Mouse (Mus musculus) midbrain, embryonic 14.5 days (tissue): ENCODE results near the gene Ust. TPM values are rescaled to one million over a fixed set of nuclear protein-coding genes. Genes with fewer than 3 reads are reported as not detected.

Experiments
- ATAC-seq: fragments of 200-750 bp; cut with Nextera tagmentation; 2 replicates; pipeline ENCODE4 v1.8.0; 2017; ENCODE audit warnings: moderate number of reproducible peaks, moderate library complexity; ENCODE audit not compliant: low FRiP score, low TSS enrichment
- DNase-seq: peaks from one replicate; pipeline ENCODE4 v3.0.0-alpha.2; 2015
- H3K27ac ChIP-seq: fragments of 300-500 bp; sonication (generic); replicated peaks from 2 replicates; pipeline ENCODE4 v1.5.1; 2014; ENCODE audit warnings: mild to moderate bottlenecking, low read depth, low read length, moderate library complexity
- H3K27me3 ChIP-seq: fragments of 300-500 bp; sonication (generic); 2 replicates; pipeline ENCODE4 v1.6.1; 2014; ENCODE audit warnings: low read length, control low read depth, mixed read lengths; ENCODE audit not compliant: control insufficient read depth, insufficient read depth
- H3K36me3 ChIP-seq: fragments of 300-500 bp; sonication (generic); 2 replicates; pipeline ENCODE4 v1.6.1; 2014; ENCODE audit warnings: low read length, control low read depth; ENCODE audit not compliant: control insufficient read depth, insufficient read depth
- H3K4me1 ChIP-seq: fragments of 300-500 bp; sonication (generic); 2 replicates; pipeline ENCODE4 v1.6.1; 2014; ENCODE audit warnings: mild to moderate bottlenecking, antibody characterized with exemption, low read length, control low read depth; ENCODE audit not compliant: control insufficient read depth, insufficient read depth
- H3K4me2 ChIP-seq: fragments of 300-500 bp; sonication (generic); 2 replicates; pipeline ENCODE4 v1.6.1; 2014; ENCODE audit warnings: mild to moderate bottlenecking, low read length, moderate library complexity
- H3K4me3 ChIP-seq: fragments of 300-500 bp; sonication (generic); replicated peaks from 2 replicates; pipeline ENCODE4 v1.5.1; 2014; ENCODE audit warnings: low read depth, low read length
- H3K9ac ChIP-seq: fragments of 300-500 bp; sonication (generic); replicated peaks from 2 replicates; pipeline ENCODE4 v1.6.1; 2014; ENCODE audit warnings: mild to moderate bottlenecking, low read length, moderate library complexity
- H3K9me3 ChIP-seq: fragments of 300-500 bp; sonication (generic); 2 replicates; pipeline ENCODE4 v1.6.1; 2016; ENCODE audit warnings: low read length, control low read depth, mixed read lengths; ENCODE audit not compliant: control insufficient read depth
- WGBS: fragments of 180-500 bp; shearing (Covaris S2); extraction: QIAGEN DNeasy Blood & Tissue Kit; methylation state at CpG from one replicate; pipeline ENCODE4 v1.1.7; 2014; 5-methylcytosine and 5-hydroxymethylcytosine counted together
- polyA plus RNA-seq: library from polyadenylated mRNA; unstranded; fragments of >200 nt; fragmentation: Nextera tagmentation; extraction: Ambion mirVana; gene quantifications from 2 replicates; pipeline ENCODE4 v1.2.1, GENCODE M21; 2014

Gene Ust
- polyA plus RNA-seq, 1 experiment from 2014 or later, result 3.4 TPM

GRCm38 (mm10) chr10:8512222-8512621, 6.4 kb downstream of the Ust start:
- Histone ChIP-seq H3K27me3 (peaks cover 4% of the 10 kb centered on the region; the same call in 1 of the 2 replicates), H3K4me3 (no peak overlapping the region), H3K27ac (no peak overlapping the region), H3K9me3 (no peaks in the 10 kb centered on the region), H3K4me2 (no peak overlapping the region), H3K4me1 (no peaks in the 10 kb centered on the region), H3K36me3 (no peaks in the 10 kb centered on the region), H3K9ac (no peak overlapping the region)
- ATAC-seq (no peak), DNase-seq (no peak)
- 94% methylated on average over 6 of the region's 6 CpGs for WGBS

GRCm38 (mm10) chr10:8511760-8512159, 6.9 kb downstream of the Ust start:
- WGBS, result 67% methylated on average over 8 of the region's 8 CpGs
- H3K36me3 ChIP-seq, result no peaks in the 10 kb centered on the region
- no peaks in the 10 kb centered on the region for H3K4me1 ChIP-seq
- H3K27ac ChIP-seq, result no peak overlapping the region
- H3K9me3 ChIP-seq, result no peaks in the 10 kb centered on the region
- no peak for DNase-seq
- H3K27me3 ChIP-seq, result no peaks in the 10 kb centered on the region
- no peak overlapping the region for H3K4me3 ChIP-seq
- no peak overlapping the region for H3K9ac ChIP-seq
- H3K4me2 ChIP-seq, result no peak overlapping the region
- no peak for ATAC-seq

GRCm38 (mm10) chr10:8506247-8506573, 12.4 kb downstream of the Ust start:
- H3K9ac ChIP-seq, result no peak overlapping the region
- ATAC-seq (no peak), DNase-seq (no peak)
- H3K27ac ChIP-seq, result no peak overlapping the region
- no peaks in the 10 kb centered on the region for H3K4me1 ChIP-seq
- no peak overlapping the region for H3K4me3 ChIP-seq
- 76% methylated on average over 3 of the region's 3 CpGs for WGBS
- H3K9me3 ChIP-seq, result no peaks in the 10 kb centered on the region
- no peaks in the 10 kb centered on the region for H3K27me3 ChIP-seq
- no peak overlapping the region for H3K4me2 ChIP-seq
- H3K36me3 ChIP-seq, result no peaks in the 10 kb centered on the region

- no peak overlapping the region for H3K27ac ChIP-seq
- ATAC-seq, result no peak
- H3K4me1 ChIP-seq, result no peaks in the 10 kb centered on the region
- no peak overlapping the region for H3K9ac ChIP-seq
- no peak overlapping the region for H3K4me2 ChIP-seq
- H3K36me3 ChIP-seq, result no peaks in the 10 kb centered on the region
- H3K9me3 ChIP-seq, result no peaks in the 10 kb centered on the region
- H3K4me3 ChIP-seq, result no peak overlapping the region
- WGBS, result 57% methylated on average over 13 of the region's 13 CpGs
- no peak for DNase-seq
- H3K27me3 ChIP-seq, result no peaks in the 10 kb centered on the region
Measured at GRCm38 (mm10) chr10:8505346-8506246, 13.0 kb downstream of the Ust start.

GRCm38 (mm10) chr10:8504832-8505231, 13.8 kb downstream of the Ust start:
- H3K4me3 ChIP-seq, result no peak overlapping the region
- no peak overlapping the region for H3K9ac ChIP-seq
- WGBS, result 88% methylated on average over 4 of the region's 4 CpGs
- ATAC-seq (no peak), DNase-seq (no peak)
- H3K36me3 ChIP-seq, result no peaks in the 10 kb centered on the region
- H3K4me1 ChIP-seq, result no peaks in the 10 kb centered on the region
- H3K4me2 ChIP-seq, result no peak overlapping the region
- no peak overlapping the region for H3K27ac ChIP-seq
- no peaks in the 10 kb centered on the region for H3K9me3 ChIP-seq
- H3K27me3 ChIP-seq, result no peaks in the 10 kb centered on the region

GRCm38 (mm10) chr10:8498951-8499891, 19.4 kb downstream of the Ust start:
- Histone ChIP-seq H3K27me3 (no peaks in the 10 kb centered on the region), H3K9me3 (no peaks in the 10 kb centered on the region), H3K4me1 (no peaks in the 10 kb centered on the region), H3K9ac (no peak overlapping the region), H3K36me3 (no peaks in the 10 kb centered on the region), H3K4me2 (no peak overlapping the region), H3K27ac (no peak overlapping the region), H3K4me3 (no peak overlapping the region)
- no peak for DNase-seq
- ATAC-seq, result no peak
- 81% methylated on average over 13 of the region's 13 CpGs for WGBS

- WGBS, result 53% methylated on average over 5 of the region's 5 CpGs
- Histone ChIP-seq H3K27me3 (no peaks in the 10 kb centered on the region), H3K27ac (no peak overlapping the region), H3K9me3 (no peaks in the 10 kb centered on the region), H3K4me3 (no peak overlapping the region), H3K4me1 (no peaks in the 10 kb centered on the region), H3K4me2 (no peak overlapping the region), H3K36me3 (no peaks in the 10 kb centered on the region), H3K9ac (no peak overlapping the region)
- peak; percentile 14 for DNase-seq
- ATAC-seq, result no peak
Measured at GRCm38 (mm10) chr10:8495543-8496141, 23.0 kb downstream of the Ust start.

GRCm38 (mm10) chr10:8491909-8492591, 26.6 kb downstream of the Ust start:
- no peak overlapping the region for H3K4me3 ChIP-seq
- H3K27me3 ChIP-seq, result no peaks in the 10 kb centered on the region
- no peaks in the 10 kb centered on the region for H3K9me3 ChIP-seq
- no peaks in the 10 kb centered on the region for H3K4me1 ChIP-seq
- H3K4me2 ChIP-seq, result no peak overlapping the region
- ATAC-seq (no peak), DNase-seq (no peak)
- H3K27ac ChIP-seq, result no peak overlapping the region
- H3K36me3 ChIP-seq, result no peaks in the 10 kb centered on the region
- H3K9ac ChIP-seq, result no peak overlapping the region
- 97% methylated on average over 1 of the region's 1 CpGs for WGBS
